Mouse (Mus musculus): Measurements from ENCODE around the gene Grik5. TPM values are rescaled to one million over a fixed set of nuclear protein-coding genes. Genes with fewer than 3 reads are reported as not detected.

Gene Grik5
- total and polyA plus RNA-seq, 2 experiments from 2014 or later = 15.8 to 106 TPM

DNA sequence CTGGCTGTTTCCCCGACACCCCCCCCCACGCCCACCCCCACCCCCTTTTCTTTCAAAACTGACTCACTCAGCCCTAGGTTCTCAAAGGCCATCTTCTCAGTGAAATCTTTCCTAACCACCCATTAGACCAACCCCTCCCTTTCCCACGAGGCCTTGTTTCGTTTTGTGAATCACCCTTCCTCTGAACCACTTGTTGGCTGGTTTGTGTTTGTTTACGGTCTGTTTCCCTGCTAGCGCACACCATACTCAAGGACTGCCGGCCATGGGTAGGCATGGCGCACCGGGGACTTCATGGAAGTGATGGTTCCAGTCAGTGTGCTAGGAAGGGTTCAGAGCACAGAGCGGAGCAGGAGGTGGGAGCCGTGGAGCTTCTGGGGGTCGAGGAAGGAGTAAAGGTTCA lies 37.2 kb upstream of the Grik5 start:
- Histone ChIP-seq H3K4me2 (ENCODE audit: low read depth) (no peak overlapping the region), H3K4me1 (ENCODE audit: insufficient read depth) (no peaks in the 10 kb centered on the region), H3K36me3 (ENCODE audit: insufficient read depth) (no peaks in the 10 kb centered on the region), H3K9ac (no peak overlapping the region), H3K27me3 (ENCODE audit: insufficient read depth, low read length) (no peaks in the 10 kb centered on the region), H3K27ac (ENCODE audit: low read depth, low read length) (no peak overlapping the region), H3K9me3 (ENCODE audit: low read length) (no peaks in the 10 kb centered on the region), H3K4me3 (ENCODE audit: low read depth, low read length) (no peak overlapping the region)
- no peak for DNase-seq
- ATAC-seq = no peak
- TF ChIP-seq CTCF (IDR thresholded peaks at IDR 0.05; ENCODE audit: low read depth) = no peak
- 78% methylated on average over 12 of the region's 12 CpGs for WGBS

DNA sequence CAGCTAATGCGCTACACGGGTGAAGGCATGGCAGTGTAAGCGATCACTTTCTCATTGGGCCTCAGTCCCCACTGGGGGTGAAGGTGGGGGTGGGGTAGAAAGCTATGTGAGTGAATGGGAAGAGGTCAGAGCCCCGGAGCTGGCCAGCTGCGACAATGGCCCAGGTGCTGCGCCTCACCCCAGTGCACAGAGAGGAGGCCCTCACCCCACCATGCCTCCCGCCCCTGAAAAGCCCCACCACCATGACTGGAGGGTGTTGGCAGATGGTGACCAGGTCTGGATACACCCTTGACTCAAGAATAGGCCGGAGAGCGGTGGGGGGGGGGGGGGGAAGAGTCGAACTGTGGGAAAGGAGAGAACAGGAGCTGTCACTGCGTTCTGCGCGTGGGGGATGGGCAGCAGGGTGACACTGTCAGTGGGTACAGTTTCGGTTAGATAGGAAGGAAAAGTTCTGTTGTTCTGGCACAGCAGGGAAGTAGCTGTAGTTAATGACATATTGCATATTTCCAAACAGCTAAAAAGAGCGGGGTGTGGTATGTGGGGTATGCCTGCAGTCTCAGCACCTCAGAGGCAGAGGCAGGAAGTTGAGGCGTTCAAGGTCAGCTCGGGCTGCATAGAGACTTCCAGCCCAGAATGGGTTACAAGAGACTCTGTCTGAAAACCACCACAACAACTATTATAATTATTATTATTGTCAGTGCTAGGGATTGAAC lies 34.8 kb upstream of the Grik5 start:
- no peak overlapping the region for H3K4me3 ChIP-seq (ENCODE audit: low read depth, low read length)
- ATAC-seq (no peak), DNase-seq (no peak)
- no peak overlapping the region for H3K4me2 ChIP-seq (ENCODE audit: low read depth)
- WGBS = 58% methylated on average over 16 of the region's 17 CpGs
- no peaks in the 10 kb centered on the region for H3K4me1 ChIP-seq (ENCODE audit: insufficient read depth)
- no peak for TF ChIP-seq CTCF (IDR thresholded peaks at IDR 0.05; ENCODE audit: low read depth)
- H3K36me3 ChIP-seq (ENCODE audit: insufficient read depth) = no peaks in the 10 kb centered on the region
- no peak overlapping the region for H3K27ac ChIP-seq (ENCODE audit: low read depth, low read length)
- no peaks in the 10 kb centered on the region for H3K27me3 ChIP-seq (ENCODE audit: insufficient read depth, low read length)
- H3K9me3 ChIP-seq (ENCODE audit: low read length) = no peaks in the 10 kb centered on the region
- H3K9ac ChIP-seq = no peak overlapping the region

DNA sequence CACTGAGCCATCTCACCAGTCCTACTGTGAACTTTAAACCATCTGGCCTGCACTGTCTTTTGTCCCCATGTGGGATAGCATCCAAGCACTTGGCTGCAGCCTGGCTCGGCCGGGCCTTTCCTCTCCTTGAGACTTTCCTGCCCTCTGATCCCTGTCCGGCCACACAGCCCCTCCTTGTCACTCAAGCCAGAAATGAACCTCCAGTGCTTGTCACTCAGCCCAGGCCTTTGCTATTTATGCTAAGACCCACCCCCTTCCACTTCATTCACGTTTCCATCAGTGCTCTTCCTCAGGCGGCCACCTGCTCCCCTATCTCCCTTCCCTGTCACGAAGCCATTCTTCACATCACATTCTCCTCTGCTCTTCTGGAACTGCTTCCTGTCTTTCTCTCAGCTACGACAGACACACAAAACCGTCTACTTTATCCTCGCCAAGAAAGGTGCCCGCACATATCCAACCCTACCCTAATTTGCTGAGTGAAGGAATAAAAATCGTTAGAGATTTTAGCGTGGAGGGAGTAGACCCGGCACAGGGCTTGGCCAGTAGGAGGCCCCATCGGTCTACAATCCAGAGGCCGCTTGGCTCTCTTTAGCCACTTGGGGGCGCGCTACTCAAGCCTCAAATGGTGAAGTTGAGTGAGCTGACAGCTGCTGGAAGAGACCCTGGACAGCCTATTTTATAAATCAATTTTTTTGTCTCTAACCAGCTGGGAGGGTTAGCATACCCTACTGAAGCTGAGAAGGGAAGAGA lies 33.4 kb upstream of the Grik5 start:
- H3K27ac ChIP-seq (ENCODE audit: low read depth, low read length) = peak overlapping the region; percentile 1; the same call in 1 of the 2 replicates
- H3K4me1 ChIP-seq (ENCODE audit: insufficient read depth) = no peaks in the 10 kb centered on the region
- H3K36me3 ChIP-seq (ENCODE audit: insufficient read depth) = no peaks in the 10 kb centered on the region
- peak; percentile 92 for DNase-seq
- peak; percentile 81 for ATAC-seq
- H3K27me3 ChIP-seq (ENCODE audit: insufficient read depth, low read length) = no peaks in the 10 kb centered on the region
- H3K4me3 ChIP-seq (ENCODE audit: low read depth, low read length) = no peak overlapping the region
- no peak overlapping the region for H3K4me2 ChIP-seq (ENCODE audit: low read depth)
- peak; percentile 96 for TF ChIP-seq CTCF (IDR thresholded peaks at IDR 0.05; ENCODE audit: low read depth)
- H3K9me3 ChIP-seq (ENCODE audit: low read length) = no peaks in the 10 kb centered on the region
- no peak overlapping the region for H3K9ac ChIP-seq
- 13% methylated on average over 17 of the region's 17 CpGs for whole genome bisulfite sequencing

DNA sequence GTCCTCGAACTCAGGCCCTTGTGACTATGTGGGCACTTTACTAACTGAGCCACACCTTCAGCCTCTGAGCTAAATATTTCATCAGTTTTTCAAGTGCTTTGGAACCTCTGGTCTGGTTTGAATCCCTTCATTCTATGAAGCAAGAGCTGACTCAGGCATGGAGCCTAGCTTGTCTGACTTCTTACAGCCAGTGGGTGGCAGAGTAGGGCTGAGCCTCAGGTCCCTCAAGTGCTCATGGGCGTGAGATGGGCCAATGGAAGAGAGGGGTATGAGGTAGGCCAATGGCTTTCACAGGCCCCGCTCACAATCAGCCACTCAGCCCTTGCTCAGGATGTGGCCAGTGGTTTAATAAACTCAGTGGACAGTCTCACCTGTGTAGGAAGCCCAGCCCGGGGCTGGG lies 27.4 kb upstream of the Grik5 start:
- DNase-seq (no peak), ATAC-seq (peak; percentile 66)
- Histone ChIP-seq H3K27ac (ENCODE audit: low read depth, low read length) (no peak overlapping the region), H3K9me3 (ENCODE audit: low read length) (no peaks in the 10 kb centered on the region), H3K4me1 (ENCODE audit: insufficient read depth) (no peaks in the 10 kb centered on the region), H3K4me3 (ENCODE audit: low read depth, low read length) (no peak overlapping the region), H3K27me3 (ENCODE audit: insufficient read depth, low read length) (no peaks in the 10 kb centered on the region), H3K4me2 (ENCODE audit: low read depth) (no peak overlapping the region), H3K9ac (no peak overlapping the region), H3K36me3 (ENCODE audit: insufficient read depth) (peaks cover 27% of the 10 kb centered on the region)
- peak; percentile 54 for TF ChIP-seq CTCF (IDR thresholded peaks at IDR 0.05; ENCODE audit: low read depth)
- WGBS = 44% methylated on average over 4 of the region's 4 CpGs

DNA sequence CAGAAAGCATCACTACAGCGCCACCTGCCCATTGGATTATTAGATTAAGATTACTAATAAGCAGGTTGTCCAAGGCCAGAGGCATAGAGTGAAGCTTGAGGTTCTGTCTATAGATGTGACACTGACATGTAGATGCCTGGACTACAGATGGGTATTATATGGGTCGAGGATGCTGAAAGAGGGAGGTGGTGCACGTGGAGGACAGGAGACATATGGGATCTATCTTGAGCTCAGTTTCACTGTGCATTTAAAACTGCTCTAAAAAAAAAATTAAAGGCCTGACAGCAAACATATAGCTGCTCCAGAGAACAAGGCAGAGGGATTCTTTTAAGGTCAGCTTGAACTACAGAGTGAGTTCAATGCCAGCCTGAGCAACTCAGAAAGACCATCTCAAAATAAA lies 26.0 kb upstream of the Grik5 start:
- WGBS = 79% methylated on average over 3 of the region's 3 CpGs

DNA sequence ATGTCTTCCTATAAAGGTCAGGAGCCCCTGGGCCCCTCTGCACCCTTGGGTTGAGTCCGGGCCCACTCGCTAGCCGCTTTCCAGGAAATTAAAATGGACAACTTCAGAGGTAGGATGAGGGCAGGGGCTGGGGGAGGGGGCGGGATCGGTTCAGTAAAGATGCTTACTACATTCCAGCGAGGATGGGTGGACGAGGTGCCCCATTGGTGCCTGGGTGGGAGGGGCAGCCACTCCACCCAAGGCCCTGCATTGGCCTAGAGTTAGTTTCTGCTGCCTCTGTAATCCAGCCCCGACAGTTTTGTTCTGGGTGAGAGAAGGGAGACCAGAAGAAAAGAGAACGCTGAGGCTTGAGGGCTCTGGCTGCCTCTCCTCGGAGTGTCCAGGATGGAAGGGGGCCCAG lies 17.7 kb upstream of the Grik5 start:
- TF ChIP-seq CTCF (IDR thresholded peaks at IDR 0.05; ENCODE audit: low read depth) = no peak
- DNase-seq (no peak), ATAC-seq (no peak)
- no peaks in the 10 kb centered on the region for H3K9me3 ChIP-seq (ENCODE audit: low read length)
- WGBS = 35% methylated on average over 10 of the region's 10 CpGs
- no peak overlapping the region for H3K9ac ChIP-seq
- H3K27ac ChIP-seq (ENCODE audit: low read depth, low read length) = no peak overlapping the region
- no peak overlapping the region for H3K4me2 ChIP-seq (ENCODE audit: low read depth)
- H3K36me3 ChIP-seq (ENCODE audit: insufficient read depth) = peaks cover 6% of the 10 kb centered on the region
- no peak overlapping the region for H3K4me3 ChIP-seq (ENCODE audit: low read depth, low read length)
- no peaks in the 10 kb centered on the region for H3K27me3 ChIP-seq (ENCODE audit: insufficient read depth, low read length)
- no peaks in the 10 kb centered on the region for H3K4me1 ChIP-seq (ENCODE audit: insufficient read depth)

More for the DNA sequence above, 26.0 kb upstream of the Grik5 start:
- Histone ChIP-seq H3K27me3 (ENCODE audit: insufficient read depth, low read length) (no peaks in the 10 kb centered on the region), H3K36me3 (ENCODE audit: insufficient read depth) (peaks cover 27% of the 10 kb centered on the region), H3K4me1 (ENCODE audit: insufficient read depth) (no peaks in the 10 kb centered on the region), H3K27ac (ENCODE audit: low read depth, low read length) (no peak overlapping the region), H3K9ac (no peak overlapping the region), H3K4me2 (ENCODE audit: low read depth) (no peak overlapping the region), H3K4me3 (ENCODE audit: low read depth, low read length) (no peak overlapping the region), H3K9me3 (ENCODE audit: low read length) (no peaks in the 10 kb centered on the region)
- ATAC-seq = no peak
- no peak for TF ChIP-seq CTCF (IDR thresholded peaks at IDR 0.05; ENCODE audit: low read depth)
- DNase-seq = no peak

DNA sequence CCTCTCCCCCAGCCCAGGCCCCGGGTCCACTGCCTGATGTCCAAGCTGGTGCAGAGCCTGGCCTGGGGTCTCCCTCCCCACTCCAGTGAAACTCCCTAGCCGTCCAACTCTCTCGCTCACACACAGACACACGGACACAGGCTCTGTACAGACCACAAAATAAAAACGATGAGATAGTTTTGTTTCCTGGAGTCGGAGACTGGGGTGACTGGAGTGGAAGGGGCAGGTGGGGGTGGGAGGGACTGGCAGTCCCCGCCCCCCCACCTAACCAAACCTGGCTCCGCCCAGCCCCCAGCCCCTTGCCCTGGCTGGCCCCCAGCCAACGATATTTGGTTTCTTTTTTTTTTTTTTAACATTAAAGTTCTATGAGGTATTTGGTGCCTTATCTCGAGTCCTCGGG lies 16.8 kb upstream of the Grik5 start:
- DNase-seq (no peak), ATAC-seq (no peak)
- Histone ChIP-seq H3K4me2 (ENCODE audit: low read depth) (no peak overlapping the region), H3K36me3 (ENCODE audit: insufficient read depth) (peaks cover 13% of the 10 kb centered on the region), H3K4me3 (ENCODE audit: low read depth, low read length) (no peak overlapping the region), H3K27ac (ENCODE audit: low read depth, low read length) (no peak overlapping the region), H3K4me1 (ENCODE audit: insufficient read depth) (no peaks in the 10 kb centered on the region), H3K27me3 (ENCODE audit: insufficient read depth, low read length) (no peaks in the 10 kb centered on the region), H3K9ac (no peak overlapping the region), H3K9me3 (ENCODE audit: low read length) (no peaks in the 10 kb centered on the region)
- TF ChIP-seq CTCF (IDR thresholded peaks at IDR 0.05; ENCODE audit: low read depth) = no peak
- 34% methylated on average over 11 of the region's 11 CpGs for WGBS

Data from forebrain, postnatal 0 days (tissue).